23 mouse cellular contexts compared by ENCODE assay signal in the genomic region with DNA sequence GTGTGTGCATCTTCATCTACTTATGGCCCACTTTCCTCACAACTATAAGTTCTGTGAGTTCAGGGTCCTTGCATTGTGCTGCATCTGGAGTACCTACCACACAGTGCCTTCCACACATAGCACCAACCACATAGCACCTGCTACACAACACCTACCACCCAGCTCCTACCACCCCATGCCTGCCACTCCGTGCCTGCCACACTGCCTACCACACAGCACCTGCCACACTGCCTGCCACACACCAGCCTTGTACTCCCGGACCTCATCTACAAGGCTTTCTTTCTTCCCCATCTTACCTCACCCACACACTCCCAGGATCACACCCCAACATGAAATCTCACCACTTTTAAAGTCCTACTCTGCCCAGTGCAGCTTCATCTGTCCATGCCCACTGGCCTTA. TPM values are rescaled to one million over a fixed set of nuclear protein-coding genes. Genes with fewer than 3 reads are reported as not detected.
DNase-seq lines count a peak whose midpoint lies in the region; ATAC-seq and TF ChIP-seq lines count a peak whose summit lies in the region.
"Had no signal": no experiment of that assay in that cellular context is flagged by ENCODE, and none has a peak within 500 bp of the region (broad histone marks: within the 10 kb centered on the region; RNA-seq: fewer than 3 reads in every experiment).

No protein-coding gene starts in this region.

- peaks cover 31% of the 10 kb centered on the region for H3K4me1 ChIP-seq in olfactory bulb, adult 2 months (ENCODE audit: control insufficient read depth, insufficient read depth, low read length)
- H3K4me1 ChIP-seq: forebrain, embryonic 15.5 days had no signal

- 84% methylated on average over 2 of the region's 2 CpGs for WGBS in olfactory bulb, adult 2 months

- 0 out of 2 replicates have a peak, but pooled peaks have one; percentile 19 for TF ChIP-seq POLR2A in olfactory bulb, adult 2 months (IDR thresholded peaks at IDR 0.05; ENCODE audit: insufficient read depth, low read depth, low read length)

- H3K4me3 ChIP-seq in olfactory bulb, adult 2 months (ENCODE audit: insufficient read depth, low read depth, low read length), result no peak overlapping the region
- H3K4me3 ChIP-seq: embryonic facial prominence, embryonic 10.5 days; embryonic facial prominence, embryonic 12.5 days; forebrain, embryonic 13.5 days; forebrain, embryonic 15.5 days had no signal

- TF ChIP-seq CTCF in olfactory bulb, adult 2 months (IDR thresholded peaks at IDR 0.05; ENCODE audit: insufficient read depth, low read depth, low read length), result no peak

- H3K27ac ChIP-seq in olfactory bulb, adult 2 months (ENCODE audit: insufficient read depth, low read depth, low read length), result no peak overlapping the region
- H3K27ac ChIP-seq: embryonic facial prominence, embryonic 10.5 days; embryonic facial prominence, embryonic 12.5 days; forebrain, embryonic 13.5 days; forebrain, embryonic 15.5 days had no signal

- DNase-seq in frontal cortex, postnatal 14 days (ENCODE audit: low spot score in 2 of 2), result no peak
- DNase-seq in brain, adult 2 months (ENCODE audit: low read depth, low spot score), result peak; percentile 63
- no peak for DNase-seq in layer of hippocampus, postnatal 25 days (ENCODE audit: extremely low spot score in 1 of 2, low spot score in 1 of 2)
- DNase-seq: adrenal gland, adult 2 months; adrenal gland, postnatal 10 days; adrenal gland, postnatal 25 days; B cell, adult 2 months; cerebellum, adult 11-12 months; cerebellum, adult 2 months; cerebellum, adult 9-10 months; cerebellum, postnatal 10 days; cerebellum, postnatal 25 days; forebrain, postnatal 0 days had no signal

- ATAC-seq in frontal cortex, adult (ENCODE audit: low TSS enrichment), result peak; percentile 34
- ATAC-seq: CD4-positive, CD25-positive, alpha-beta regulatory T cell, adult 4 months; forebrain, embryonic 13.5 days; forebrain, embryonic 15.5 days; forebrain, postnatal 0 days; Patski had no signal

RNA-seq across cellular contexts. Expression of gene Hhatl, which starts 5.9 kb away (rescaled TPM):
- not detected in 2 replicates for polyA plus RNA-seq in olfactory bulb, adult 2 months (2012; ENCODE audit: insufficient read depth, insufficient read length, low replicate concordance, missing spikeins)
- total RNA-seq in layer of hippocampus, postnatal 25 days (2021), result 10 to 100 TPM; 15.1 to 15.5 TPM
- total RNA-seq: adrenal gland, adult 2 months; adrenal gland, postnatal 25 days; CH12.LX; G1E had no signal
- polyA plus RNA-seq: CD4-positive, CD25-positive, alpha-beta regulatory T cell, adult 4 months; embryonic facial prominence, embryonic 10.5 days; G1E; Patski had no signal

RNA-seq across cellular contexts. Expression of gene Klhl40, which starts 9.0 kb away (rescaled TPM):
- not detected in 2 replicates for polyA plus RNA-seq in olfactory bulb, adult 2 months (2012; ENCODE audit: insufficient read depth, insufficient read length, low replicate concordance, missing spikeins)
- 1 to 10 TPM; 3.3 to 4.4 TPM for total RNA-seq in layer of hippocampus, postnatal 25 days (2021)
- total RNA-seq: adrenal gland, adult 2 months; CH12.LX; G1E had no signal
- polyA plus RNA-seq: adrenal gland, adult 2 months; CD4-positive, CD25-positive, alpha-beta regulatory T cell, adult 4 months; G1E; Patski had no signal

RNA-seq across cellular contexts. Expression of gene Zfp651, which starts 27.2 kb away (rescaled TPM):
- not detected in 2 replicates for polyA plus RNA-seq in olfactory bulb, adult 2 months (2012; ENCODE audit: insufficient read depth, insufficient read length, low replicate concordance, missing spikeins)
- 100 to 1,000 TPM; 101 to 109 TPM for total RNA-seq in layer of hippocampus, postnatal 25 days (2021)

RNA-seq across cellular contexts. Expression of gene Ccdc13, which starts 52.9 kb away (rescaled TPM):
- polyA plus RNA-seq in olfactory bulb, adult 2 months (2012; ENCODE audit: insufficient read depth, insufficient read length, low replicate concordance, missing spikeins), result not detected in 2 replicates
- 1 to 10 TPM; 8.9 to 9.7 TPM for total RNA-seq in layer of hippocampus, postnatal 25 days (2021)
- polyA plus RNA-seq: CD4-positive, CD25-positive, alpha-beta regulatory T cell, adult 4 months had no signal
